Mouse (Mus musculus) gastrocnemius, postnatal 4 days (tissue): ENCODE measurements around the gene Olfr1204. TPM values are rescaled to one million over a fixed set of nuclear protein-coding genes. Genes with fewer than 3 reads are reported as not detected.

Experiments used
- DNase-seq, 2 experiments: peaks; one replicate each; pipeline ENCODE4 v3.0.0; 2021 to 2022; ENCODE audit warnings: low spot score in 2 of 2, mixed read lengths in 2 of 2
- long read RNA-seq, 2 experiments: library from polyadenylated mRNA; stranded (forward); transcript quantifications; one replicate each; pipeline ENCODE4 v2.0.0; 2021
- total RNA-seq, 2 experiments: library from RNA; stranded (reverse); gene quantifications; 2 replicates each; pipeline ENCODE4 v1.2.3; 2021

Gene Olfr1204
- not detected for total RNA-seq
- long read RNA-seq, experiment 1 = 0 reads
- long read RNA-seq, experiment 2 = 0 reads

GRCm38 (mm10) chr2:88848992-88849391, at the start of gene Olfr1204:
Gene Olfr1204 (plus strand): TSS chr2:88849292.
- no peak for DNase-seq

- DNase-seq = no peak
Observed at GRCm38 (mm10) chr2:88814196-88814595, 34.9 kb upstream of the Olfr1204 start, which contains the start of gene Olfr1202. Gene Olfr1202 (plus strand): TSS chr2:88814496.

- no peak for DNase-seq
Observed at GRCm38 (mm10) chr2:88829437-88829836, 19.7 kb upstream of the Olfr1204 start, which contains the start of gene Olfr1205. Gene Olfr1205 (plus strand): TSS chr2:88829737.

GRCm38 (mm10) chr2:88838477-88838876, 10.6 kb upstream of the Olfr1204 start:
- no peak for DNase-seq

GRCm38 (mm10) chr2:88862931-88863330, 13.8 kb downstream of the Olfr1204 start, which contains the start of gene Olfr1206:
Gene Olfr1206 (plus strand): TSS chr2:88863231.
- DNase-seq = no peak

GRCm38 (mm10) chr2:88902211-88902610, 53.1 kb downstream of the Olfr1204 start, which contains the start of gene Olfr1208:
Gene Olfr1208 (minus strand): TSS chr2:88902311.
- DNase-seq = no peak

Other genes with a start within 250 kb of the Olfr1204 start
- gene Olfr1191-ps1, start 208.8 kb upstream of the Olfr1204 start, total RNA-seq = not detected
- not detected for gene Olfr1192-ps1, start 200.8 kb upstream of the Olfr1204 start, total RNA-seq
- gene Olfr1193, start 173.7 kb upstream of the Olfr1204 start, total RNA-seq = not detected
- gene Olfr1195, start 160.1 kb upstream of the Olfr1204 start, total RNA-seq = not detected
- gene Olfr1196, start 144.7 kb upstream of the Olfr1204 start, total RNA-seq = not detected
- gene Olfr1197, start 116.9 kb upstream of the Olfr1204 start, total RNA-seq = not detected
- not detected for gene Olfr1198, start 97.9 kb upstream of the Olfr1204 start, total RNA-seq
- not detected for gene Olfr1199, start 88.8 kb upstream of the Olfr1204 start, total RNA-seq
- not detected for gene Olfr1200, start 78.8 kb upstream of the Olfr1204 start, total RNA-seq
- gene Olfr1201, start 56.3 kb upstream of the Olfr1204 start, total RNA-seq = not detected
- under 1 TPM in 1 of 2 experiments, not detected in 1; 0.07 TPM for gene Olfr1202, start 34.8 kb upstream of the Olfr1204 start, total RNA-seq
- gene Olfr1205, start 19.6 kb upstream of the Olfr1204 start, total RNA-seq = not detected
- gene Olfr1206, start 13.9 kb downstream of the Olfr1204 start, total RNA-seq = not detected
- not detected for gene Olfr1208, start 53.0 kb downstream of the Olfr1204 start, total RNA-seq
- not detected for gene Olfr1209, start 65.9 kb downstream of the Olfr1204 start, total RNA-seq
- not detected for gene Olfr1211, start 88.8 kb downstream of the Olfr1204 start, total RNA-seq
- gene Olfr1212, start 104.7 kb downstream of the Olfr1204 start, total RNA-seq = not detected
- gene Gm13762, start 131.0 kb downstream of the Olfr1204 start, total RNA-seq = not detected
- gene Olfr1214, start 143.4 kb downstream of the Olfr1204 start, total RNA-seq = not detected
- not detected for gene Olfr1215, start 157.7 kb downstream of the Olfr1204 start, total RNA-seq
- not detected for gene Olfr1216, start 169.0 kb downstream of the Olfr1204 start, total RNA-seq
- not detected for gene Olfr1217, start 182.8 kb downstream of the Olfr1204 start, total RNA-seq
- gene Olfr1218, start 211.9 kb downstream of the Olfr1204 start, total RNA-seq = not detected
- gene Olfr1219, start 234.2 kb downstream of the Olfr1204 start, total RNA-seq = not detected